Mouse (Mus musculus): ENCODE data around the gene Cldn1.

Cldn1 gene

GRCm38 (mm10) chr16:26371325-26372053 is at the start of gene Cldn1:
Cldn1 (minus strand) TSS chr16:26371841.
- ATAC-seq (ENCODE audit: insufficient number of reproducible peaks, low FRiP score, low TSS enrichment) = peak; percentile 74

- ATAC-seq (ENCODE audit: insufficient number of reproducible peaks, low FRiP score, low TSS enrichment) = no peak
Measured at GRCm38 (mm10) chr16:26418616-26419015, 47.0 kb upstream of the Cldn1 start.

- ATAC-seq (ENCODE audit: insufficient number of reproducible peaks, low FRiP score, low TSS enrichment) = no peak
Measured at GRCm38 (mm10) chr16:26404070-26404469, 32.4 kb upstream of the Cldn1 start.

GRCm38 (mm10) chr16:26400971-26401370 is 29.3 kb upstream of the Cldn1 start:
- no peak for ATAC-seq (ENCODE audit: insufficient number of reproducible peaks, low FRiP score, low TSS enrichment)

GRCm38 (mm10) chr16:26400549-26400948 is 28.9 kb upstream of the Cldn1 start:
- no peak for ATAC-seq (ENCODE audit: insufficient number of reproducible peaks, low FRiP score, low TSS enrichment)

GRCm38 (mm10) chr16:26390936-26391335 is 19.3 kb upstream of the Cldn1 start:
- ATAC-seq (ENCODE audit: insufficient number of reproducible peaks, low FRiP score, low TSS enrichment) = no peak

GRCm38 (mm10) chr16:26386159-26386558 is 14.5 kb upstream of the Cldn1 start:
- no peak for ATAC-seq (ENCODE audit: insufficient number of reproducible peaks, low FRiP score, low TSS enrichment)

GRCm38 (mm10) chr16:26384112-26384649 is 12.5 kb upstream of the Cldn1 start:
- ATAC-seq (ENCODE audit: insufficient number of reproducible peaks, low FRiP score, low TSS enrichment) = no peak

GRCm38 (mm10) chr16:26377170-26377569 is 5.5 kb upstream of the Cldn1 start:
- no peak for ATAC-seq (ENCODE audit: insufficient number of reproducible peaks, low FRiP score, low TSS enrichment)

- no peak for ATAC-seq (ENCODE audit: insufficient number of reproducible peaks, low FRiP score, low TSS enrichment)
Measured at GRCm38 (mm10) chr16:26370127-26370526, 1.5 kb downstream of the Cldn1 start.

- ATAC-seq (ENCODE audit: insufficient number of reproducible peaks, low FRiP score, low TSS enrichment) = no peak
Measured at GRCm38 (mm10) chr16:26369044-26369730, 2.5 kb downstream of the Cldn1 start.

GRCm38 (mm10) chr16:26368121-26368520 is 3.5 kb downstream of the Cldn1 start:
- no peak for ATAC-seq (ENCODE audit: insufficient number of reproducible peaks, low FRiP score, low TSS enrichment)

- no peak for ATAC-seq (ENCODE audit: insufficient number of reproducible peaks, low FRiP score, low TSS enrichment)
Measured at GRCm38 (mm10) chr16:26360694-26361093, 10.9 kb downstream of the Cldn1 start.

GRCm38 (mm10) chr16:26359619-26360018 is 12.0 kb downstream of the Cldn1 start:
- ATAC-seq (ENCODE audit: insufficient number of reproducible peaks, low FRiP score, low TSS enrichment) = no peak

- ATAC-seq (ENCODE audit: insufficient number of reproducible peaks, low FRiP score, low TSS enrichment) = no peak
Measured at GRCm38 (mm10) chr16:26358898-26359297, 12.7 kb downstream of the Cldn1 start.

- no peak for ATAC-seq (ENCODE audit: insufficient number of reproducible peaks, low FRiP score, low TSS enrichment)
Measured at GRCm38 (mm10) chr16:26357863-26358780, 13.5 kb downstream of the Cldn1 start.

- no peak for ATAC-seq (ENCODE audit: insufficient number of reproducible peaks, low FRiP score, low TSS enrichment)
Measured at GRCm38 (mm10) chr16:26355513-26355912, 16.1 kb downstream of the Cldn1 start.

- no peak for ATAC-seq (ENCODE audit: insufficient number of reproducible peaks, low FRiP score, low TSS enrichment)
Measured at GRCm38 (mm10) chr16:26350786-26351185, 20.9 kb downstream of the Cldn1 start.

- ATAC-seq (ENCODE audit: insufficient number of reproducible peaks, low FRiP score, low TSS enrichment) = no peak
Measured at GRCm38 (mm10) chr16:26348809-26349208, 22.8 kb downstream of the Cldn1 start.

- ATAC-seq (ENCODE audit: insufficient number of reproducible peaks, low FRiP score, low TSS enrichment) = no peak
Measured at GRCm38 (mm10) chr16:26316281-26316680, 55.4 kb downstream of the Cldn1 start.

- ATAC-seq (ENCODE audit: insufficient number of reproducible peaks, low FRiP score, low TSS enrichment) = no peak
Measured at GRCm38 (mm10) chr16:26314815-26315214, 56.8 kb downstream of the Cldn1 start.
